Mouse (Mus musculus): Measurements from ENCODE around the gene Ttc6. TPM values are rescaled to one million over a fixed set of nuclear protein-coding genes. Genes with fewer than 3 reads are reported as not detected.

Ttc6 gene
- polyA plus RNA-seq, 1 experiment: 1.3 TPM

DNA sequence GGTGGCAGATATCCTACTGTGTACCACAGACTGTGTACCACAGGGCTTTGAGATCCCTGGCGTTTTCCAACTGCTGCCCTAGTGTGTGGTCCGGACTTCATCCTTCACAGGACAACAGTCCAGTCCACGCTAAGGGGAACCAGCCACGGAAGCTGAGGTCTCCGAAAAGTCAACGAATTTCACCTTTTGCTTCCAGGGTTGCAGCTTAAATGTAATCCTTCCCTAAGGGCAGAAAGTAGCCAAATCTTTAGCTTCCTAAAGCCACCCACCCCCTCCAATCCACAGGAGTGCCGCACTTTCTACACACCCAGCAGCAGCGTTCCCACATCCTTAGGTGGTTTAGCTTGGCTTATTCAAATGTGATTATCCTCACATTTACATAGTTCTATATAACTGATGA lies 13.0 kb upstream of the Ttc6 start:
- Histone ChIP-seq H3K27ac (ENCODE audit: insufficient read depth, low read depth, low read length) (no peak overlapping the region), H3K27me3 (ENCODE audit: control insufficient read depth, insufficient read depth, low read length) (peaks cover 8% of the 10 kb centered on the region), H3K4me3 (ENCODE audit: low read depth, low read length) (no peak overlapping the region), H3K4me1 (ENCODE audit: control insufficient read depth, insufficient read depth, insufficient read length, low read length) (no peaks in the 10 kb centered on the region), H3K36me3 (ENCODE audit: control insufficient read depth, insufficient read depth, low read length) (no peaks in the 10 kb centered on the region)
- TF ChIP-seq CTCF (IDR thresholded peaks at IDR 0.05; ENCODE audit: extremely low read depth, insufficient read length, insufficient replicate concordance, low read depth, low read length) (no peak), POLR2A (IDR thresholded peaks at IDR 0.05; ENCODE audit: low read depth, low read length) (no peak)
- 70% methylated on average over 8 of the region's 8 CpGs for WGBS

DNA sequence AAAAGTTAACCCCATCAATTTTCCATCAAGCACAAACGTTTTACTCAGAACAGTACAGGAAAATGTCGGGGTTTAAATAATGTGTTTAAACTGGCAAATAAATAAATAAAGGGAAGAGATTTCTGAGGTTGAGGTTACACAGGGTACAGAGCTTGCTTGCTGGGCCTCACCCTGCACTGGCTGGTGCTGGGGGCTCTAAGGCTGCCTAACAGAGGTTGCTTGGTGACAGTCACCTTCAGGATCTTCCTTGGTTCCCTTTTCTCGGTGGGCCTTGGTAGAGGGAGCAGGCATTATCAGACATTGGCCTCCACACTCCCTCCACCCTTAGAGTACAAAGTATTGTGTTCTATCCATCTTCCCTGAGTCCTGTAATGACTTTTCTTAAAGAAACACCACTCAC lies 11.6 kb upstream of the Ttc6 start:
- 35% methylated on average over 3 of the region's 3 CpGs for WGBS
- H3K36me3 ChIP-seq (ENCODE audit: control insufficient read depth, insufficient read depth, low read length): no peaks in the 10 kb centered on the region
- no peak for TF ChIP-seq CTCF (IDR thresholded peaks at IDR 0.05; ENCODE audit: extremely low read depth, insufficient read length, insufficient replicate concordance, low read depth, low read length)
- H3K4me3 ChIP-seq (ENCODE audit: low read depth, low read length): no peak overlapping the region
- no peaks in the 10 kb centered on the region for H3K4me1 ChIP-seq (ENCODE audit: control insufficient read depth, insufficient read depth, insufficient read length, low read length)
- H3K27me3 ChIP-seq (ENCODE audit: control insufficient read depth, insufficient read depth, low read length): peaks cover 4% of the 10 kb centered on the region; the same call in 1 of the 2 replicates
- no peak overlapping the region for H3K27ac ChIP-seq (ENCODE audit: insufficient read depth, low read depth, low read length)

DNA sequence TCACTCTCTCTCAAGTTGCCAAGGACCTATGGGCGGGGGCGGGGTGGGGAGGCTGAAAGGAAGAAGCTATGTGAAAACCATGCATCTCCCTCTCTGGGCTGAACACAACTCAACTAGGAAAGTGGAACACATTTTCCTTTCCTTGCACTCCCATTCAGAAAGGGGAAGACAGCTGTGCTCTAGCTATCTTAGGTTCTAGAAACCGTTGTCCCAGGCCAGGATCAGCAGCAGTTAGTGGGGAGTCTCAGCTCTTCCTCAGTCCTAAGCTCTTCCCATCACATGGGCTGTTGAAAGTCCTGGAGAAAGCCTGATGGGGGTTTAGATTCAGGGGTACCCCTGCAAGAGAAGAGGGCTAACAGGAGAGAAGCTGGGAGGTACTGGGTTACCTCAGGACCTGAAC lies 9.8 kb upstream of the Ttc6 start:
- no peak for TF ChIP-seq POLR2A (IDR thresholded peaks at IDR 0.05; ENCODE audit: low read depth, low read length)
- TF ChIP-seq CTCF (IDR thresholded peaks at IDR 0.05; ENCODE audit: extremely low read depth, insufficient read length, insufficient replicate concordance, low read depth, low read length): no peak
- whole genome bisulfite sequencing: 67% methylated on average over 3 of the region's 3 CpGs
- H3K27me3 ChIP-seq (ENCODE audit: control insufficient read depth, insufficient read depth, low read length): peaks cover 4% of the 10 kb centered on the region; the same call in 1 of the 2 replicates

DNA sequence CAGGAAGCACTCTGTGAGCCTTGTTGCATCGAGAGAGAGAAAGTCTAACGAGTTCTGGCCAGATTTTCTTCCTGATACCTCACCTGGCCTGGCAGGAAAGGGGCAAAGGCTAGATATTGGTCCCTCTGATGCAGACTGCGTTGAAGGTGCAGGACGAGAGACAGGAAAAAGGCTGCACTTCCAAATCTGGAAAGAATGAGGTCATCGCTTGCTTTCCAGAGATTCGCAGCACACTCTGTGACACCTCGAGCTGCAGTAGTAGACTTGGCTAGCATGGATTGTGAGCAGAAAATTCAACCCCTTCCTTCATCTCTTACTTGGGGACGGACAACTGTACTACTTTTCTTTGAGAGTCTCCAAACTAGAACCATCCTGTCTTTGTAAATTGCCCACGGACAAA lies 7.9 kb downstream of the Ttc6 start:
- no peak overlapping the region for H3K4me3 ChIP-seq (ENCODE audit: low read depth, low read length)
- H3K27ac ChIP-seq (ENCODE audit: insufficient read depth, low read depth, low read length): peak overlapping the region; percentile 40; the same call in 1 of the 2 replicates
- peaks cover 3% of the 10 kb centered on the region; the same call in 1 of the 2 replicates for H3K27me3 ChIP-seq (ENCODE audit: control insufficient read depth, insufficient read depth, low read length)
- no peaks in the 10 kb centered on the region for H3K36me3 ChIP-seq (ENCODE audit: control insufficient read depth, insufficient read depth, low read length)
- TF ChIP-seq POLR2A (IDR thresholded peaks at IDR 0.05; ENCODE audit: low read depth, low read length) (no peak), CTCF (IDR thresholded peaks at IDR 0.05; ENCODE audit: extremely low read depth, insufficient read length, insufficient replicate concordance, low read depth, low read length) (no peak)
- peaks cover 11% of the 10 kb centered on the region for H3K4me1 ChIP-seq (ENCODE audit: control insufficient read depth, insufficient read depth, insufficient read length, low read length)
- 8% methylated on average over 9 of the region's 9 CpGs for WGBS

More for the DNA sequence above, 9.8 kb upstream of the Ttc6 start:
- no peaks in the 10 kb centered on the region for H3K4me1 ChIP-seq (ENCODE audit: control insufficient read depth, insufficient read depth, insufficient read length, low read length)
- no peaks in the 10 kb centered on the region for H3K36me3 ChIP-seq (ENCODE audit: control insufficient read depth, insufficient read depth, low read length)
- no peak overlapping the region for H3K4me3 ChIP-seq (ENCODE audit: low read depth, low read length)
- H3K27ac ChIP-seq (ENCODE audit: insufficient read depth, low read depth, low read length): no peak overlapping the region

DNA sequence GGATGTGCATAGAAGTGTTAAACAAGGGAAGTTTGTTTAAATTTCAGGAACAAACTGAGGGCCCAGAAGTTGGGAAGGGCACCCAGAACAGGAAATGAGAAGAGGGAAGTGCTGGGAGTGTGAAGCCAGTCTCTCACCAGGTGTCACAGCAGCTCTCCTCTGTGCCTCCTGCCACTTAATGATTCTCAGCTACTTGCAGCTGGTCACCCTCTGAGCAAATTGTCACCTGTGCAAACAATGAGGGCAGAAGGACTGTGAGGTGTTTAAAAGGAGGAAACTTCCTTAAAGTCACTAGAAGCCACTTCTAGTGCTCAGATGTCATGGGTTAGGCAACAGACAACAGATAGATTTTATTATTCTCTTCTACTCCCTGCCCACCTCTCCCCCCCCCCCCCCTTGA lies 8.5 kb downstream of the Ttc6 start:
- peaks cover 3% of the 10 kb centered on the region; the same call in 1 of the 2 replicates for H3K27me3 ChIP-seq (ENCODE audit: control insufficient read depth, insufficient read depth, low read length)
- no peak for TF ChIP-seq POLR2A (IDR thresholded peaks at IDR 0.05; ENCODE audit: low read depth, low read length)
- TF ChIP-seq CTCF (IDR thresholded peaks at IDR 0.05; ENCODE audit: extremely low read depth, insufficient read length, insufficient replicate concordance, low read depth, low read length): no peak
- H3K4me1 ChIP-seq (ENCODE audit: control insufficient read depth, insufficient read depth, insufficient read length, low read length): peaks cover 11% of the 10 kb centered on the region
- H3K27ac ChIP-seq (ENCODE audit: insufficient read depth, low read depth, low read length): peak overlapping the region; percentile 49
- H3K4me3 ChIP-seq (ENCODE audit: low read depth, low read length): no peak overlapping the region
- no peaks in the 10 kb centered on the region for H3K36me3 ChIP-seq (ENCODE audit: control insufficient read depth, insufficient read depth, low read length)

DNA sequence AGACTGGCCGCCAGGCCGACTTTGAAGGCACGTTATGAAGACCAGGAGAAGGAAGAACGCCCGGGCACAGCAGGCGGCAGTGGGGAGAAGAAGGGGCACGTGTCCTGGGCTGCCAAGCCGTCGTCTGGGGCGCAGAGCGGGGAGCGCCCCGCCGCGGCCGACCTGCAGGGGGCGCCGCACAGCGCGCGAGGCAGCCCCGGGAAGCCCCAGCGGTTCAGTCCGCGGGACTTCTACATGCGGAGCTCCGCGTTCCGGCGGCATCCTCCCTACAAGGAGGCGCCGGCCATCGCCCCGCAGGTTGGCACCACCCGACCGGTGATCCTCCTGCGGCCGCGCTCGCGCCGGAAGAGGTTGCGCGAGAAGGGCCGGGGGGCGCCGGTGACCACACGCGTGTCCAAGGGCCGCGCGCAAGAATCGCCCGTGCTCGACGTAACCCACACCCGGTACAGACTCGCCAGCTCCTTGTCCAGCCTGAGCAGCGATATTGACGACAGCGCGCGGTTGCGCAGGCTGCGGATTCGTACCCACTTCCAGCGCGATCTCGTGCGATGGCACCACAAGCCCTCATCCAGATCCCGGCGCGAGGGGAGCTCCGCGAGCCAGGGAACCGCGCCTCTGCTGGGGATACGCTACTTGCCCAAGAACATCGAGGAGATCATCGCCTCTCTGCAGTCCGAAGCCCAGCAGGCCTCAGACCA lies 12.2 kb downstream of the Ttc6 start:
- Histone ChIP-seq H3K4me1 (ENCODE audit: control insufficient read depth, insufficient read depth, insufficient read length, low read length) (peaks cover 11% of the 10 kb centered on the region), H3K27ac (ENCODE audit: insufficient read depth, low read depth, low read length) (no peak overlapping the region), H3K36me3 (ENCODE audit: control insufficient read depth, insufficient read depth, low read length) (no peaks in the 10 kb centered on the region), H3K27me3 (ENCODE audit: control insufficient read depth, insufficient read depth, low read length) (peaks cover 3% of the 10 kb centered on the region), H3K4me3 (ENCODE audit: low read depth, low read length) (peak overlapping the region; percentile 65)
- WGBS: 15% methylated on average over 81 of the region's 81 CpGs
- peak; percentile 51 for TF ChIP-seq CTCF (IDR thresholded peaks at IDR 0.05; ENCODE audit: extremely low read depth, insufficient read length, insufficient replicate concordance, low read depth, low read length)
- TF ChIP-seq POLR2A (IDR thresholded peaks at IDR 0.05; ENCODE audit: low read depth, low read length): no peak

DNA sequence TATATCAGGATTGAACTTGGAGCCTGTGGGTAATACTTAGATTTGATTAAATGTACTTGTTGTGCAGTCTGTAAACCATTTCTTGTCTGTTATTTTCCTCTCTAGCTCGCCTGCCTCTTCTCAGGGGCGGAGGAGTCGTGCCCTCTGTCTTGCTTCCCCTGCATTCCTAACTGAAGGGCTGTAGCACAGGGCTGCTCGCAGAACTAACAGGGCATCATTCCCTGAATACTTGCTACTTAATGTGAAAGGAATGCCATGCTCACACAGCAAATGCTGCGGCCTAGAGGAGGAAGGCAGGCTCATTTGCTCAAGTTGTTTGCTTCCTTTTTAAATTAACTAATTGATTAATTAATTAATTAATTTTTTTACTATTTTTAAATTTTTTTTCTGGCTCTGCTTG lies 43.7 kb downstream of the Ttc6 start:
- 82% methylated on average over 5 of the region's 5 CpGs for WGBS
- TF ChIP-seq POLR2A (IDR thresholded peaks at IDR 0.05; ENCODE audit: low read depth, low read length) (no peak), CTCF (IDR thresholded peaks at IDR 0.05; ENCODE audit: extremely low read depth, insufficient read length, insufficient replicate concordance, low read depth, low read length) (no peak)
- Histone ChIP-seq H3K4me3 (ENCODE audit: low read depth, low read length) (no peak overlapping the region), H3K4me1 (ENCODE audit: control insufficient read depth, insufficient read depth, insufficient read length, low read length) (no peaks in the 10 kb centered on the region), H3K36me3 (ENCODE audit: control insufficient read depth, insufficient read depth, low read length) (no peaks in the 10 kb centered on the region), H3K27ac (ENCODE audit: insufficient read depth, low read depth, low read length) (no peak overlapping the region), H3K27me3 (ENCODE audit: control insufficient read depth, insufficient read depth, low read length) (no peaks in the 10 kb centered on the region)

All from small intestine, adult 2 months (tissue).